In the genomic region with DNA sequence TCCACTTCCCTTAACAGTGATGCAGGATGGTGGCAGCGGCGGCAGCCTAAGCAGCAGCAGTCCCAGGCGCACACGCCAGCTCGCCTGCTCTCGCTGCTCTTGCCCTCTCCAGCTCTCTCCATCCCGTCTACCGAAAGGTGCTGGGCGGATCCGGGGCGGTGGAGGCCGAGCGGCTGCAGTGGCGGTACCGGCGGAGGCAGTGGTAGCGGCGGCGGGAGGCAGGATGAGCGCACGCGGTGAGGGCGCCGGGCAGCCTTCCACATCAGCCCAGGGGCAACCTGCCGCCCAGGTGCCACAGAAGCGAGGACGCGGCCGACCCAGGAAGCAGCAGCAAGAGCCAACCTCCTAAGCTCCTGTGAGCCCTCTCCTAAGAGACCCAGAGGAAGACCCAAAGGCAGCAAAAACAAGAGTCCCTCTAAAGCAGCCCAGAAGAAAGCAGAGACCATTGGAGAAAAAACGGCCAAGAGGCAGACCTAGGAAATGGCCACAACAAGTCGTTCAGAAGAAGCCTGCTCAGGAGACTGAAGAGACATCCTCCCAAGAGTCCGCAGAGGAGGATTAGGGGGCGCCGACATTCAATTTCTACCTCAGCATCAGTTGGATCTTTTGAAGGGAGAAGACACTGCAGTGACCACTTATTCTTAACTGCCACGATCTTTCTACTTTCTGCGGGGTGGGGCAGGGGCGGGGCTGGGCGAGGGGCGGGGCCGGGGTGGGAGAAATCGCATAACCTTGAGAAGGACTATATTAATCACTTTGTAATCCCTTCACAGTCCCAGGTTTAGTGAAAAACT, we compare ENCODE assay signal across 7 mouse cellular contexts. TPM values are rescaled to one million over a fixed set of nuclear protein-coding genes. Genes with fewer than 3 reads are reported as not detected.
DNase-seq lines count a peak whose midpoint lies in the region; ATAC-seq and TF ChIP-seq lines count a peak whose summit lies in the region.

No protein-coding gene starts in this region.

- no peaks in the 10 kb centered on the region for H3K4me1 ChIP-seq in lung, postnatal 0 days (ENCODE audit: insufficient read depth, low read depth, low read length)
- peaks cover 6% of the 10 kb centered on the region; the same call in 1 of the 2 replicates for H3K4me1 ChIP-seq in heart, embryonic 16.5 days (ENCODE audit: control insufficient read depth, insufficient read depth, low read length)
- H3K4me1 ChIP-seq in liver, embryonic 14.5 days (replicated peaks; ENCODE audit: control insufficient read depth in 2 of 2, insufficient read depth in 2 of 2, low read length in 1 of 2), result peaks cover 0 to 9% of the 10 kb centered on the region in 2 experiments; a peak in 2 of 4 replicates
- H3K4me1 ChIP-seq in stomach, embryonic 14.5 days (ENCODE audit: control insufficient read depth, insufficient read depth, low read length), result no peaks in the 10 kb centered on the region; the same call in 1 of the 2 replicates

- TF ChIP-seq CTCF in lung, postnatal 0 days (IDR thresholded peaks at IDR 0.05), result no peak
- TF ChIP-seq CTCF in brain, embryonic 14.5 days (IDR thresholded peaks at IDR 0.05; ENCODE audit: borderline replicate concordance, extremely low read depth, insufficient read depth, insufficient read length), result no peak
- TF ChIP-seq CTCF in liver, embryonic 14.5 days (IDR thresholded peaks at IDR 0.05; ENCODE audit: low read depth), result no peak

- peak; percentile 61 for ATAC-seq in lung, postnatal 0 days
- ATAC-seq in heart, embryonic 16.5 days (replicated peaks; ENCODE audit: extremely low read depth, insufficient read depth, low FRiP score), result peak; percentile 73
- ATAC-seq in liver, embryonic 14.5 days (ENCODE audit: insufficient read depth), result peak; percentile 67
- peak; percentile 49; the same call in 1 of the 2 replicates for ATAC-seq in stomach, embryonic 14.5 days (ENCODE audit: insufficient number of reproducible peaks, insufficient read depth, low FRiP score, low read depth)

- WGBS in lung, postnatal 0 days, result 4% methylated on average over 41 of the region's 41 CpGs
- WGBS in heart, embryonic 16.5 days, result 2% methylated on average over 41 of the region's 41 CpGs
- under 1% methylated on average over 41 of the region's 41 CpGs for WGBS in liver, embryonic 14.5 days (ENCODE audit: insufficient replicate concordance)
- under 1% methylated on average over 41 of the region's 41 CpGs for WGBS in stomach, embryonic 14.5 days

- H3K27me3 ChIP-seq in lung, postnatal 0 days (replicated peaks; ENCODE audit: insufficient read depth, low read length), result no peaks in the 10 kb centered on the region
- no peaks in the 10 kb centered on the region for H3K27me3 ChIP-seq in heart, embryonic 16.5 days (ENCODE audit: control insufficient read depth, insufficient read depth, low read length)
- H3K27me3 ChIP-seq in liver, embryonic 14.5 days (ENCODE audit: control insufficient read depth, insufficient read depth, low read length), result no peaks in the 10 kb centered on the region
- no peaks in the 10 kb centered on the region for H3K27me3 ChIP-seq in stomach, embryonic 14.5 days (ENCODE audit: control insufficient read depth, insufficient read depth, low read length)

- DNase-seq in lung, postnatal 0 days (ENCODE audit: low spot score), result no peak
- DNase-seq in lung, postnatal 14 days, result no peak
- DNase-seq in brain, embryonic 14.5 days (ENCODE audit: low read depth), result peak; percentile 40
- DNase-seq in liver, embryonic 14.5 days (ENCODE audit: low read depth in 3 of 3, low spot score in 3 of 3), result no peak
- DNase-seq in spleen, postnatal 14 days (ENCODE audit: low spot score in 2 of 2), result no peak

- TF ChIP-seq POLR2A in brain, embryonic 14.5 days (IDR thresholded peaks at IDR 0.05; ENCODE audit: borderline replicate concordance, extremely low read depth, insufficient read depth, insufficient read length, poor library complexity, severe bottlenecking), result no peak

- peak overlapping the region; percentile 60 for H3K4me2 ChIP-seq in lung, postnatal 0 days (replicated peaks; ENCODE audit: low read depth, low read length)
- peak overlapping the region; percentile 93 for H3K4me2 ChIP-seq in heart, embryonic 16.5 days (ENCODE audit: low read depth, low read length)
- peak overlapping the region; percentile 76 for H3K4me2 ChIP-seq in liver, embryonic 14.5 days (ENCODE audit: low read depth)
- H3K4me2 ChIP-seq in stomach, embryonic 14.5 days (replicated peaks; ENCODE audit: low read depth, low read length), result peak overlapping the region; percentile 71

- H3K27ac ChIP-seq in lung, postnatal 0 days (ENCODE audit: low read length), result no peak overlapping the region
- no peak overlapping the region for H3K27ac ChIP-seq in heart, embryonic 16.5 days (ENCODE audit: low read length)
- no peak overlapping the region for H3K27ac ChIP-seq in liver, embryonic 14.5 days
- H3K27ac ChIP-seq in stomach, embryonic 14.5 days (ENCODE audit: low read length), result no peak overlapping the region

- no peak overlapping the region for H3K9ac ChIP-seq in lung, postnatal 0 days (replicated peaks; ENCODE audit: low read depth)
- H3K9ac ChIP-seq in heart, embryonic 16.5 days (ENCODE audit: low read length), result peak overlapping the region; percentile 66
- peak overlapping the region; percentile 1; the same call in 1 of the 2 replicates for H3K9ac ChIP-seq in liver, embryonic 14.5 days (replicated peaks)
- H3K9ac ChIP-seq in stomach, embryonic 14.5 days (replicated peaks; ENCODE audit: low read depth, low read length), result no peak overlapping the region

- no peaks in the 10 kb centered on the region for H3K36me3 ChIP-seq in lung, postnatal 0 days (ENCODE audit: insufficient read depth, low read length)
- no peaks in the 10 kb centered on the region for H3K36me3 ChIP-seq in heart, embryonic 16.5 days (ENCODE audit: control insufficient read depth, insufficient read depth)
- no peaks in the 10 kb centered on the region for H3K36me3 ChIP-seq in liver, embryonic 14.5 days (replicated peaks; ENCODE audit: control insufficient read depth, insufficient read depth, low read depth)
- no peaks in the 10 kb centered on the region for H3K36me3 ChIP-seq in stomach, embryonic 14.5 days (ENCODE audit: control insufficient read depth, insufficient read depth, low read length)

- no peak for TF ChIP-seq EP300 in lung, postnatal 0 days (IDR thresholded peaks at IDR 0.05)
- TF ChIP-seq EP300 in liver, embryonic 14.5 days (IDR thresholded peaks at IDR 0.05; ENCODE audit: low read depth), result no peak

- peak overlapping the region; percentile 32 for H3K4me3 ChIP-seq in lung, postnatal 0 days (ENCODE audit: low read depth, low read length)
- peak overlapping the region; percentile 59 for H3K4me3 ChIP-seq in heart, embryonic 16.5 days (ENCODE audit: low read length)
- H3K4me3 ChIP-seq in liver, embryonic 14.5 days (ENCODE audit: insufficient read depth in 1 of 2, low read depth in 2 of 2, low read length in 2 of 2), result peak overlapping the region; percentile 50 to 53
- peak overlapping the region; percentile 33 for H3K4me3 ChIP-seq in stomach, embryonic 14.5 days (ENCODE audit: low read depth, low read length)

- H3K9me3 ChIP-seq in lung, postnatal 0 days (ENCODE audit: low read length), result no peaks in the 10 kb centered on the region
- H3K9me3 ChIP-seq in heart, embryonic 16.5 days (replicated peaks; ENCODE audit: control insufficient read depth, low read length), result no peaks in the 10 kb centered on the region
- H3K9me3 ChIP-seq in liver, embryonic 14.5 days (ENCODE audit: control insufficient read depth, low read length), result no peaks in the 10 kb centered on the region
- H3K9me3 ChIP-seq in stomach, embryonic 14.5 days (ENCODE audit: control insufficient read depth, low read depth, low read length), result no peaks in the 10 kb centered on the region

RNA-seq across cellular contexts. Expression of gene Sdccag8, which starts 21.2 kb away (rescaled TPM):
- 14.5 and 15.9 TPM in 2 replicates for polyA plus RNA-seq in lung, postnatal 0 days (2015; fragmentation: Nextera tagmentation; extraction: Ambion mirVana)
- 11.2 and 11.4 TPM in 2 replicates for polyA plus RNA-seq in brain, embryonic 14.5 days (2012; rRNA removed)
- polyA plus RNA-seq in heart, embryonic 16.5 days (2015; fragmentation: Nextera tagmentation; extraction: Ambion mirVana), result 11.1 and 11.5 TPM in 2 replicates
- polyA plus RNA-seq in liver, embryonic 14.5 days (2012; rRNA removed), result 1.2 and 2.7 TPM in 2 replicates
- polyA plus RNA-seq in liver, embryonic 14.5 days (2014; fragmentation: Nextera tagmentation; extraction: Ambion mirVana), result 4.4 and 5.1 TPM in 2 replicates
- polyA plus RNA-seq in stomach, embryonic 14.5 days (2014; fragmentation: Nextera tagmentation; extraction: Ambion mirVana), result 15.6 and 17.6 TPM in 2 replicates

RNA-seq across cellular contexts. Expression of gene Cep170, which starts 21.8 kb away (rescaled TPM):
- 12.7 and 12.8 TPM in 2 replicates for polyA plus RNA-seq in lung, postnatal 0 days (2015; fragmentation: Nextera tagmentation; extraction: Ambion mirVana)
- 178 and 198 TPM in 2 replicates for polyA plus RNA-seq in brain, embryonic 14.5 days (2012; rRNA removed)
- 16.2 and 16.7 TPM in 2 replicates for polyA plus RNA-seq in heart, embryonic 16.5 days (2015; fragmentation: Nextera tagmentation; extraction: Ambion mirVana)
- polyA plus RNA-seq in liver, embryonic 14.5 days (2012; rRNA removed), result 4.0 and 5.2 TPM in 2 replicates
- 5.5 and 8.9 TPM in 2 replicates for polyA plus RNA-seq in liver, embryonic 14.5 days (2014; fragmentation: Nextera tagmentation; extraction: Ambion mirVana)
- 34.8 and 37.6 TPM in 2 replicates for polyA plus RNA-seq in stomach, embryonic 14.5 days (2014; fragmentation: Nextera tagmentation; extraction: Ambion mirVana)

Comparison
In these comparisons a context has a peak if more than half of its experiments do, and no peak if none do; other contexts are left out.
1. H3K9ac ChIP-seq: peak in heart, embryonic 16.5 days (single experiment) and liver, embryonic 14.5 days (single experiment); none in lung, postnatal 0 days (single experiment) and stomach, embryonic 14.5 days (single experiment).
2. Peak in every context shown above with its lines, with median percentiles within 50 percentile points of each other: ATAC-seq, H3K4me2 ChIP-seq and H3K4me3 ChIP-seq.